Mouse (Mus musculus): ENCODE measurements around the gene Kank2.

DNA sequence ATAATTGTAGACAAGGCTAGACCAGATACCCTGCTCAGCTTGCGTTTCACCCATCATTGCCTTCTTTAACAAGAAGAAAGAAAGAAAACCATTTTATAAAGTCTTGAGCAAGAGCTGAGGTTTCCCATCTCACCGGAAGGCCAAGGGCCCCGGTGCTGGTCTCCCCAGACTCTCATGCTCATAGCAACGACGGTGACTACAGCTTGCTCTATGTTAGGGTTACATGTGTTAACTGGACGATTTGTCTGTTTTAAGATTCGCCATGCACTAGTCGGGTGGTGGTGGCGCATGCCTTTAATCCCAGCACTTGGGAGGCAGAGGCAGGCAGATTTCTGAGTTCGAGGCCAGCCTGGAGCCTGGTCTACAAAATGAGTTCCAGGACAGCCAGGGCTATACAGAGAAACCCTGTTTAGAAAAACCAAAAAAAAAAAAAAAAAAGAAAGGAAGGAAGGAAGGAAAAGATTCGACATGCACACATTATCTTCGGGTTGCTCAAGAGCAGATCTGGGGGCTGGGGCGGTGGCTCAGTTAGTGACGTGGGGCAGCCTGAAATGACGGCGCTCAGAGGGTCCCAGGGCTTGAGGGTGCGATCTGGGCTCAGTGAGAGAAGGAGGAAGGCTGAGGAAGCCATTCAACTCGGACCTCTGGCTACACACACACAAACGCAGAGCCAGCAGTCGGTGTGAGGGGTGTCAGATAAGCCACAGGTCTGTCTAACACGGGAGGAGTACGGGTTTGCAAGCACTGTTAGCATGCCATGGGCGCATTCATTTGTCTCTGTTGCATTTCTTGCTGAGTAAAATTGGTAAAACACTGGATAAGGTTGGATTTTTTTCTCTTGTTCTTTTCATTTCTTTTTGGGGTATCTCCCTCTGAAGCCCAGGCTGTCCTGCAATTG, 73.1 kb downstream of the Kank2 start:
- TF ChIP-seq CTCF (IDR thresholded peaks at IDR 0.05; ENCODE audit: low read depth) (no peak), EP300 (optimal IDR thresholded peaks at IDR 0.05) (no peak)
